Mouse (Mus musculus) midbrain, embryonic 16.5 days (tissue): ENCODE results near the gene Ppp1r12b. TPM values are rescaled to one million over a fixed set of nuclear protein-coding genes. Genes with fewer than 3 reads are reported as not detected.

Source experiments
- ATAC-seq: fragments of 200-750 bp; cut with Nextera tagmentation; 2 replicates; pipeline ENCODE4 v1.8.0; 2017; ENCODE audit warnings: moderate TSS enrichment
- H3K27ac ChIP-seq: fragments of 300-500 bp; sonication (generic); 2 replicates; pipeline ENCODE4 v1.5.1; 2014; ENCODE audit warnings: mild to moderate bottlenecking, low read length, mixed read lengths
- H3K27me3 ChIP-seq: fragments of 300-500 bp; sonication (generic); 2 replicates; pipeline ENCODE4 v1.6.1; 2014; ENCODE audit warnings: low read depth, low read length, mixed read lengths; ENCODE audit not compliant: control insufficient read depth, insufficient read depth
- H3K36me3 ChIP-seq: fragments of 300-500 bp; sonication (generic); 2 replicates; pipeline ENCODE4 v1.6.1; 2014; ENCODE audit warnings: mild to moderate bottlenecking, low read length, moderate library complexity, mixed read lengths; ENCODE audit not compliant: control insufficient read depth, insufficient read depth
- H3K4me1 ChIP-seq: fragments of 300-500 bp; sonication (generic); 2 replicates; pipeline ENCODE4 v1.6.1; 2014; ENCODE audit warnings: mild to moderate bottlenecking, low read length, mixed read lengths; ENCODE audit not compliant: control insufficient read depth, insufficient read depth
- H3K4me2 ChIP-seq: fragments of 300-500 bp; sonication (generic); 2 replicates; pipeline ENCODE4 v1.6.1; 2014; ENCODE audit warnings: mild to moderate bottlenecking, low read length, mixed read lengths
- H3K4me3 ChIP-seq: fragments of 300-500 bp; sonication (generic); 2 replicates; pipeline ENCODE4 v1.5.1; 2014; ENCODE audit warnings: low read depth, mild to moderate bottlenecking, low read length, moderate library complexity, mixed read lengths
- H3K9ac ChIP-seq: fragments of 300-500 bp; sonication (generic); 2 replicates; pipeline ENCODE4 v1.6.1; 2014; ENCODE audit warnings: low read depth, low read length, mixed read lengths
- H3K9me3 ChIP-seq: fragments of 300-500 bp; sonication (generic); replicated peaks from 2 replicates; pipeline ENCODE4 v1.6.1; 2014; ENCODE audit warnings: mild to moderate bottlenecking, low read length, mixed read lengths; ENCODE audit not compliant: control insufficient read depth, poor library complexity, severe bottlenecking
- WGBS: fragments of 180-500 bp; shearing (Covaris S2); extraction: QIAGEN DNeasy Blood & Tissue Kit; methylation state at CpG from one replicate; pipeline ENCODE4 v1.1.7; 2014; 5-methylcytosine and 5-hydroxymethylcytosine counted together
- polyA plus RNA-seq: library from polyadenylated mRNA; unstranded; fragments of >200 nt; fragmentation: Nextera tagmentation; extraction: Ambion mirVana; gene quantifications from 2 replicates; pipeline ENCODE4 v1.2.1, GENCODE M21; 2015

The Ppp1r12b gene
- polyA plus RNA-seq, 1 experiment from 2014 or later: 13.6 TPM

DNA sequence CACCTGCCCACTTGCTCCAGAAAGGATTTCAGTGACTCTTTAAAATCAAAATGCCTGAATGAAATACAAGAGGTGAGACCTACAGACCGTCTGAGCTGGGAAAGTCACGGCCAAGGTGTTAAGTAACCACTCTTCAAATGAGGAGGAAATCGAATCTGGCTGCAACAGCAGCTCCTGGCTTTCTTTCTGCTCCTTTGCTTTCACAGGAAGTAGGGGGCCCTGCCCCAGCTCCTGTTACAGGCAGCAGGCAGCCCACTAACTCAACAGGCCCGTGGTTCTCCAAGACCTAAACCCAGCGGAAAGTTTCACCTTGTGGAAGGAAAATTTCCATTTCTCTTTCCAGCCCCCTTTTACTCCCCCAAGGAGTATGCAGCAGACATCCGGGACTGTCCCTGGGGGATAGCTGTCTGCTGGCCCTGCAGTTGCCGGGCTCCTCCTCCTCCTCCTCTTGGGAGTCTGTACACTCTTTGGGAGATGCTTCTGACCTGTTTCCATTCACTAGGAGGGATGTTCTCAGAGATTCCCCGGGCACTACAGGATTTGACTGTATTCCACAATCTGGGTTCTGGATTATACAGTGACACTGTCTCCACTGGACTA is 36.4 kb upstream of the Ppp1r12b start:
- no peaks in the 10 kb centered on the region for H3K36me3 ChIP-seq
- no peaks in the 10 kb centered on the region for H3K27me3 ChIP-seq
- H3K9ac ChIP-seq: no peak overlapping the region
- WGBS: 60% methylated on average over 8 of the region's 8 CpGs
- H3K4me1 ChIP-seq: peaks cover 4% of the 10 kb centered on the region; the same call in 1 of the 2 replicates
- no peak for ATAC-seq
- no peak overlapping the region for H3K27ac ChIP-seq
- no peaks in the 10 kb centered on the region for H3K9me3 ChIP-seq
- no peak overlapping the region for H3K4me2 ChIP-seq
- no peak overlapping the region for H3K4me3 ChIP-seq

DNA sequence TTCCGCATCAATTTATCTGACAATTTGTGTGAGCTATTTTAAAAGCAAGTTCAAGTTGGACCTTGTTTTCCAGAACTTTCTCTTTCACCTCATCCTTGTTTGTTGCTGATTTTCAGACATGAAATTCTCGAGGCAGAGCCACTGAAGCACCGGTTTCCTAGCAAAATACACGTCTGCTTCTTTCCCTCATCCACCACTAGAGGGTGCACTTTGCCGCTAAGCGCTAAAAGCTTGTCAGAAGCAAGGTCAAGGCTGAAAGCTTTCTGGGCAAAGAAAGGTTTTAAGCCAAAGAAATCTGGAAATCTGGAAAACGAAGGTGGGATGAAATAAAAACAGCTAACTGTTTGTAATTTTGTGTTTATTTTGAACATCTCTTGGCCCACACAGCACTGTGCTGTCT is 33.6 kb upstream of the Ppp1r12b start:
- Histone ChIP-seq H3K4me1 (peaks cover 4% of the 10 kb centered on the region; the same call in 1 of the 2 replicates), H3K27ac (no peak overlapping the region), H3K4me2 (no peak overlapping the region), H3K27me3 (no peaks in the 10 kb centered on the region), H3K4me3 (no peak overlapping the region), H3K9ac (no peak overlapping the region), H3K36me3 (no peaks in the 10 kb centered on the region), H3K9me3 (no peaks in the 10 kb centered on the region)
- no peak for ATAC-seq
- WGBS: 7% methylated on average over 7 of the region's 7 CpGs

DNA sequence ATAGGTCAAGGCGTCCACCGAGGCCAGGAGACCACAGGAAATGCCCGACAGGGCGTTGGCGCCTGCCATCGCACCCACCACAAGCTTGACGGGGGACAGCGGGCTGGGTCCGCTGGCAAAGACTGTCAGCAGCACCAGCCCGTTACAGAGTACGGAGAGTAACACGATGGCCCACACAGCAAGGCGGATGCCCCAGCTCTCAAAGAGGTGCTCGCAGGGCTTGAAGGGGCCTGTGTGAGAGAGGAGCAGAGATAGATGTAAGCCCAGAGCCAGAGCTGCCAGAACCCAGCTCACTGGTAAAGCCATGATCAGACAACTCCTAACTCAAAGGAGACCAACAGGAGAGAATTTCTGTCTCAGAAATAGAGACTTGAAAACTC is 32.2 kb upstream of the Ppp1r12b start:
- no peaks in the 10 kb centered on the region for H3K27me3 ChIP-seq
- no peaks in the 10 kb centered on the region for H3K36me3 ChIP-seq
- peak overlapping the region; percentile 80 for H3K4me2 ChIP-seq
- H3K9me3 ChIP-seq: no peaks in the 10 kb centered on the region
- peaks cover 4% of the 10 kb centered on the region; the same call in 1 of the 2 replicates for H3K4me1 ChIP-seq
- peak overlapping the region; percentile 38 for H3K4me3 ChIP-seq
- WGBS: 9% methylated on average over 14 of the region's 14 CpGs
- no peak overlapping the region for H3K27ac ChIP-seq
- peak overlapping the region; percentile 68 for H3K9ac ChIP-seq
- ATAC-seq: peak; percentile 63

DNA sequence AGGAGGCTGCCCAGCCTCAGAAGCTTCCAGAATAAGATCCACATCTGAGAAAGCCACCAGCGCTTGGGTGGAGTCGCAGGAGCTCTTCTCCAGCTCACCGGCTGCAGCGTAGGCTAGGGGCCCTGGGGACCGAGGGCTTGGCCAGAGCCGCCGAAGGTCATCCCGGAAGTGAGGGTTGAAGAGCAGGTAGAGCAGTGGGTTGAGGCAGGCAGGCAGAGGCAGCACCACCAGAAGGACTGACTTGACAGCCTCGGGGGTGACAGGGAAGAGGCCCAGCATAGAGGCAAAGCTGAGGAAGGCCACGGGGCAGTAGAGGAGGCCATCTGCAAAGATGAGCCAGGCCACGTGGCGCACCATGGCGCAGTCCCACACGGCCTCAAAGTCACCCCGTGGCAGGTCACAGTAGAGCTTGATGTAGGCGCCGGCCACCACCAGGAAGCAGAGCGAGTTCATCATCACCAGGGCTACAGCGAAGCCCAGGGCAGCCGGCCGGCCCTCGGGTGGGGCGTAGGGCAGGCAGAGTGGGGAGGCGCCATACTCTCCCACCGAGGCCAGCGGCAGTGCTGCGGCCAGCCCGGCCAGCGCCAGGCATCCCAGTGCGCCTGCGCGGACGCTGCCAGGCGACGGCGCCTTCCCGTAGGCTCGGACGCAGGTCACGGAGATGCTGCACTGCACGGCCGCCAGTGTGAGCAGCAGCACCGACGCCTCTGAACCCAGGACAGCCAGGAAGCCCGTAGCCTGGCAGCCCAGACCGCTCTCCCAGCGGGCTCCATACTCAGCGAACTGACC is 31.6 kb upstream of the Ppp1r12b start:
- H3K4me3 ChIP-seq: peak overlapping the region; percentile 38
- peak overlapping the region; percentile 80 for H3K4me2 ChIP-seq
- no peaks in the 10 kb centered on the region for H3K36me3 ChIP-seq
- H3K27ac ChIP-seq: no peak overlapping the region
- peak; percentile 84 for ATAC-seq
- H3K9me3 ChIP-seq: no peaks in the 10 kb centered on the region
- peak overlapping the region; percentile 68 for H3K9ac ChIP-seq
- H3K27me3 ChIP-seq: no peaks in the 10 kb centered on the region
- H3K4me1 ChIP-seq: peaks cover 4% of the 10 kb centered on the region; the same call in 1 of the 2 replicates
- WGBS: 31% methylated on average over 48 of the region's 48 CpGs

DNA sequence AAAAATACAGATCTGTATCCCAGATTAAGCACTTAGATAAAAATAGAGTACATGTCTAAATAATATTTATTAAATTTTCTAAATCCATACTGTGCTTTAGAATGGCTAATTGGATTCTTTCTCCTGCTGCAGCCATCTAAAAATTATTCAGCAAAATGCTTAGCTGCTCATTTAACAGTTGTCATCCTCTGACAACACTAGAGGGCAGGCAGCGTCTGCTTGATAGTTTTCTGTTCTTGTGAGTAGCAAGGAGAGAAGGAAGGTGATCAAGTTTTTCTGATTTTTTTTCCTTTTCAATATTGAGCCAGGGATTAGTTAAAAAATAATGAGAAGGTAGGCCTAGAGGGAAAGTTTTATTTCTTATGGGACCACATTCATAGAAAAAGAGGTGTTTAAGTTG is 17.2 kb upstream of the Ppp1r12b start:
- no peaks in the 10 kb centered on the region for H3K4me1 ChIP-seq
- no peaks in the 10 kb centered on the region for H3K9me3 ChIP-seq
- no peak overlapping the region for H3K4me3 ChIP-seq
- no peaks in the 10 kb centered on the region for H3K36me3 ChIP-seq
- H3K4me2 ChIP-seq: no peak overlapping the region
- H3K27ac ChIP-seq: no peak overlapping the region
- no peak for ATAC-seq
- no peak overlapping the region for H3K9ac ChIP-seq
- H3K27me3 ChIP-seq: no peaks in the 10 kb centered on the region
- 74% methylated on average over 1 of the region's 1 CpGs for WGBS

DNA sequence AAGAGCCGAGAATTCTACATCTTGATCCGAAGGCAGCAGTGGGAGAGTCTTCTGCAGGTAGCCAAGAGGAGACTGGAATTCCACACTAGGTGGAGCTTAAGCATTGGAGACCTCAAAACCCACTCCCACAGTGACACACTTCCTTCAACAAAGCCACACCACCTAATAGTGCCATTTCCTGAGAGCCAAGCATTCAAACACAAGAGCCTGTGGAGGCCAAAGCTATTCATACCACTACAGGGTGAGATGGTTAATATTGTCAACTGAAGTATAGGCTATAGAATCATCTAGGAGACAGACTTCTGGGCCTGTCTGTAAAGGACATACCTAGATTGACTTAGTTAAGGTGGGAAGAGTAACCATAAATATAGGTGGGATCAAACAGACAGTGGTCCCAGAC is 9.7 kb upstream of the Ppp1r12b start:
- Histone ChIP-seq H3K27me3 (no peaks in the 10 kb centered on the region), H3K4me2 (no peak overlapping the region), H3K4me1 (peaks cover 16% of the 10 kb centered on the region), H3K4me3 (no peak overlapping the region), H3K9me3 (no peaks in the 10 kb centered on the region), H3K36me3 (no peaks in the 10 kb centered on the region), H3K9ac (no peak overlapping the region), H3K27ac (no peak overlapping the region)
- WGBS: 92% methylated on average over 2 of the region's 2 CpGs
- ATAC-seq: no peak

DNA sequence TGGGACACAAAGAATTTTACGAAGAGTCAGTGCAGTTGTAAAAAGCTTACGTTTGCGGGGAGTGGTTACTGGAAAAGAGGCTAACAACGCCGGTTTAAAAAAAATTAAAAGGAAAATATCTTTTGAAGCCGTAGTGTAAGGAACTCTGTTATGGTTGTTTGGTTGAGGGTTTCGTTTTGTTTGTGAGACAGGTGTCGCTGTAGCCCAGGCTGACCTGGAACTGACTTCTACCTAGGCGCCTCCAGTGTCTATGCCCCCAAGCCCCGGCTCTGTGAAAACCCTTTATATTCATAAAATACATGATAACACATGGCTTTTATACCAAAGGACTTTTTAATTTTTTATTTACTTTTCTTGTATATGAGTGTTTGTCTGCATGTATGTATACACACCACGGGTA is 7.1 kb upstream of the Ppp1r12b start:
- no peaks in the 10 kb centered on the region for H3K36me3 ChIP-seq
- H3K9ac ChIP-seq: peak overlapping the region; percentile 70
- no peaks in the 10 kb centered on the region for H3K9me3 ChIP-seq
- H3K4me1 ChIP-seq: peaks cover 16% of the 10 kb centered on the region
- 3% methylated on average over 11 of the region's 11 CpGs for WGBS
- peak overlapping the region; percentile 76 for H3K4me3 ChIP-seq
- no peak overlapping the region for H3K27ac ChIP-seq
- H3K4me2 ChIP-seq: peak overlapping the region; percentile 80
- ATAC-seq: peak; percentile 73
- no peaks in the 10 kb centered on the region for H3K27me3 ChIP-seq

DNA sequence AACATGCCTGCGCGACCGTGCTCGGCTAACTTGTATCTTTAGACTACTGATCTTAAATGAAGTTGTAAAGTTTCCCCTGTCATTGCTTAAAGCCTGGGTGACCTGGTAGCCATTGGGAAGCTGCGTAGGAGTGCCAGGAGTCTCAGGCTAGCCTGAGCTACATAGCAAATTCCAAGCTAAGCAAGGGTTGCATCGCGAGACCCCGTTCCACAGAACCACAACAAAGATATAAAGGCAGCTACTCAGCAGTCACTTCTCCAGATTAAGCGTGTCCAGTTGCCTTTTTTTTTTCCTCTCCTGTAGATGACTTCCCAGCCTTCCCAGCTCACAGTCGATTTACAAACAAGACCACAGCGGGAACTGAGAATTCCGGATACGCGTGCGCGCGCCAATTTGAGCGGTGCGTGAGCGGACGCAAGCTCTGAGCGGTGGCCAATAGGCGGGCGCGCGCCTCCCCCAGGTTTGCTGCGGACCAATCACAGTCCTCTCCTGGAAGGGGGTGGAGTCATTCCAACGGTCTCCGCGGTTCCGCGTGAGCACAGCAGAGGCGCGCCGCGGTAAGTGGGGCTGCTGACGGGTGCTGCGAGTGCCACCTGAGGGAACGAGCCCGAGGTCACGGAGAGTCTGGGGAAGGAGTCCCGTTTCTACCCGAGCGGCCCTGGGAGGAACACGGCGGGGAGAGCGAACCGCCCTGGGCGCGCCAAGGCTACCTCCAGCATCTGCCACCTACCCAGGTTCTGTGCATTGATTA is 6.5 kb upstream of the Ppp1r12b start, which contains the start of gene Ube2t:
Gene Ube2t (plus strand): TSS at position 513 of the 751 bp plus-strand sequence.
- ATAC-seq: peak; percentile 100
- Histone ChIP-seq H3K27me3 (no peaks in the 10 kb centered on the region), H3K9ac (peak within 1 kb of the TSS; percentile 70), H3K4me2 (peak within 1 kb of the TSS; percentile 80), H3K9me3 (no peaks in the 10 kb centered on the region), H3K36me3 (no peaks in the 10 kb centered on the region), H3K4me1 (peaks cover 16% of the 10 kb centered on the region), H3K4me3 (peak within 1 kb of the TSS; percentile 76), H3K27ac (no peak within 1 kb of the TSS)
- WGBS: 2% methylated on average over 50 of the region's 50 CpGs

DNA sequence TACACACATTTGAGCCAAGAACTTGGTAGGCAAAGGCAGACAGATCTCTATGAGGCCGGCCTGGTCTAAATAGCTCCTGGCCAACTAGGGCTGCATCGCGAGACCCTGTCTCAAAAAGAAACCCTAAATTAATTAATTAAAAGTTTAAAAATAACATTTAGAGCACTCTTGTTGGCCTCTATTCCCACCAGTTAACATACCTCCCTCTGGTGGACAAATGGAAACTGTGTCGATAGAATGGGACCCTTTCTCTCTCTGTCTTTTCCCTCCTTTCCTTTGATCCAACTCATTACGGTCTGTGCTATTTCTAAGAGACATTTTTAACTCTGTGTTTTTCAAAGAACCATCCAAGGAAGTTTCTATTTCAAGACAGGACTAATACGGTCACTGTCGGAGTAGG is 4.9 kb upstream of the Ppp1r12b start:
- Histone ChIP-seq H3K9ac (no peak overlapping the region), H3K9me3 (no peaks in the 10 kb centered on the region), H3K27ac (no peak overlapping the region), H3K36me3 (no peaks in the 10 kb centered on the region), H3K27me3 (no peaks in the 10 kb centered on the region), H3K4me2 (no peak overlapping the region), H3K4me1 (peaks cover 16% of the 10 kb centered on the region), H3K4me3 (no peak overlapping the region)
- ATAC-seq: no peak
- 58% methylated on average over 7 of the region's 7 CpGs for WGBS
